Mouse (Mus musculus): ENCODE measurements around the gene Gm14698. TPM values are rescaled to one million over a fixed set of nuclear protein-coding genes. Genes with fewer than 3 reads are reported as not detected.
"Not testable (repeated sequence)": the region's sequence is repeated elsewhere in the genome, so short reads cannot be mapped to it uniquely, and the experiment has no call there.

Gene Gm14698
- total RNA-seq (2021), result 1 to 10 TPM; 1.5 to 1.8 TPM

DNA sequence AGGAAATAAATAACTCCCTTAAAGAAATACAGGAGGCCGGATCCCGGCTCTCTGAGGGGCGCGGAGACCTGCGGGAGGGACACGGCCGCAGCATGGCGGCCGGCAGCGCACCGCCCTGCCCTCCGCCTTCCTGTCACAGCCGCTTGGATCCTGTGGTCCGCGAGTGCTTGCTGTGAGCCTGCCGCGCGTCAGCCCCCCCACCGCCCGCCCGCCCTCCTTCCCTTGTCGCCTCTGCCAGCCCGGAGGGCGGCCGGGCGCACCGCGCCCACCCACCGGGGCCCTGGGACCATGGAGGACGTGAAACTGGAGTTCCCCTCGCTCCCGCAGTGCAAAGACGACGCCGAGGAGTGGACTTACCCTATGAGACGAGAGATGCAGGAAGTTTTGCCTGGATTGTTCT is at the start of gene Gm14698:
Gene Gm14698, plus strand, starts transcription at position 35 of the 400 bp plus-strand sequence.
- peak; percentile 1 for DNase-seq
- intact Hi-C loops (cut with DNase I), result not testable (repeated sequence)

DNA sequence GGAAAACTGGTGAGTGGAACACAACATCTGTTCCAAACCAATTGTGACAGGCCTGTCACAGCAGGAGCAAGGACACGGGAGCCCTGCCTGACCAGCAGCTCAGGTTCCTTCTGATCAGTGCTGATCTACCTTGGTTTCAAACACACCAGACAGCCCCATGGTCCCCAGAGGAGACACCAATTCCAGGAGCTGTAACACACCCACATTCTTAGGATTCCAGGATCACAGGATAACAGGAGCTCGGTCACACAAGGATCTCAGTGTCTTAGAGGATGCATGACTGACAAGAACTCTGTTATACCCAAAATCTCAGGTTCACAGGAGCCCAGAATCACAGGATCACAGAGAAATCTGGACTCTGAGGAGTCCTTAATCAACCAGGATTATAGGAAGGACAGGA is 444 bp upstream of the Gm14698 start:
- intact Hi-C loops (cut with DNase I); DNase-seq: not testable (repeated sequence)

DNA sequence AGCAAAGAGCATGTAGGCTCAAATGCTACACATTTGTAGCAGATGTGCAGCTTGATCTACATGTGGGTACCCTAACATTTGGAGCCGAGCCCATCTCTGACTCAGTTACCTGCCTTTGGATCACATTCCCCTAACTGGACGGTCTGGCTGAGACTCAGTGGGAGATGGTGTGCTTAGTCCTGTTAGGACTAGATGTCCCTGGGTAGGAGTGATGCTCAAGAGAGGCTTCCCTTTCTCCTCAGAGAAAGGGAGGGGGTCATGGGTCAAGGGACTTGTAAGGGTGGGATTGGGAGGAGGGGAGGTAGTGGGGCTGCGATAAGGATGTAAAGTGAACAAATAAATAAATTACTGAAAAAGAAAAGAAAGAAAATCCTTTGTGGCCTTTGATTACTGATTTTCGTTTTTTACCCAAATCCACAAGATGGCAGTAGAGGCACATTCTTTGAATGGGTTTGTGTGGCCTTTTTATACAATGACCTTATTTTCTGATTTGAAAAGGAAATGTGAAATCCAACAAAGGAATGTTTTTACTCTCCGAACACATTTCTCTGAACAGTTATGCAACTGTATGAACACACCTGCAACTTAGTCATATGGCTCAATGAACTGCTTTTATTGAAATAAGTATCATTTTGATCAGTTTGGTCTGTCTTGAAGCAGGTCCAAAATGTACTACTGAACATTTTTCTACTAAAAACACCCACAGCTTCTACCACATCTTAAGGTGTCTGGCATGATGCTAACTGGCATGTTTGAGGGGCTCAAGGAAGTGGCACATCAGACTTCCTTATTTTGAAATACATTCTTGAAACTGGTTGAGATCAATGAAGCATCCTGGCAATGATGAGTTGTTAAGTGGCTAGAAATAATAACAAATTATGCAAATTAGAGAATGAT is 18.9 kb downstream of the Gm14698 start:
- no peak for DNase-seq
- intact Hi-C loops (cut with DNase I), result no loop called here

DNA sequence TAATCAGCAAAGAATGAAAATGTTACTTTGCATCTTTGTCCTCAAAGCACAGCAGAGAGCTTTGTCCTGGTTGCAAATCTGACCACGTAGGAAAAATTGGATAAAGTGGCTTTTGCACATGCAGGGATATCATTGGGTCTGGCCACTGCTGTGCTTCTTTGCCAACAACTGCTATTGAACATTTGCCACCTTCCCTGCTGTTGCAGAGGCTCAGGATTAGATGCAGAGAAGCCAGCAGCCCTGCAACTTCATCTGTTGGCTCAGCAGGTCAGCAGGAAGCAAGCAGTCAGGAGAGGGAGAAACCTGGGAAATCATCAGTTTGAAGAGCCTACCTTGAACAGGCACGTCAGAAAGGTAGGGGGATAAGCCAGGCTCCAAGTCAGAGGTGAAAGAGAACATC is 44.3 kb downstream of the Gm14698 start:
- intact Hi-C loops (cut with DNase I), result no loop called here
- no peak for DNase-seq

Other genes with a start within 250 kb of the Gm14698 start
- gene Fmr1, start 142.6 kb upstream of the Gm14698 start, total RNA-seq (2021), result 10 to 100 TPM; 10.7 to 10.8 TPM
- gene Fmr1nb, start 59.3 kb upstream of the Gm14698 start, total RNA-seq (2021), result 1 to 10 TPM; 1.7 to 4.6 TPM
- not detected for gene Gm6812, start 72.0 kb downstream of the Gm14698 start, total RNA-seq (2021)

Measured in heart, postnatal 36 days (tissue).